Mouse (Mus musculus): ENCODE results near the gene Ergic1.

- TF ChIP-seq TAL1 (conservative IDR thresholded peaks at IDR 0.05; ENCODE audit: low read depth, low read length) = no peak
- TF ChIP-seq CTCF (IDR thresholded peaks at IDR 0.05; ENCODE audit: low read depth, low read length) = no peak
- no peak for TF ChIP-seq GATA1 (IDR thresholded peaks at IDR 0.05; ENCODE audit: borderline replicate concordance, low read length)
Measured at GRCm38 (mm10) chr17:26699819-26700616, 138.7 kb downstream of the Ergic1 start.
